Mouse (Mus musculus): ENCODE results near the gene Ntn3. TPM values are rescaled to one million over a fixed set of nuclear protein-coding genes. Genes with fewer than 3 reads are reported as not detected.

Gene Ntn3
- polyA plus RNA-seq, 1 experiment from 2014 or later: 0.29 TPM

- DNase-seq (ENCODE audit: low spot score): no peak
Measured at GRCm38 (mm10) chr17:24191481-24191880, 17.9 kb downstream of the Ntn3 start.

- DNase-seq (ENCODE audit: low spot score): no peak
Measured at GRCm38 (mm10) chr17:24190934-24191333, 18.4 kb downstream of the Ntn3 start.

- DNase-seq (ENCODE audit: low spot score): no peak
Measured at GRCm38 (mm10) chr17:24174259-24174658, 35.1 kb downstream of the Ntn3 start.

GRCm38 (mm10) chr17:24173423-24173822 is 35.9 kb downstream of the Ntn3 start:
- peak; percentile 81 for DNase-seq (ENCODE audit: low spot score)

GRCm38 (mm10) chr17:24171738-24172137 is 37.6 kb downstream of the Ntn3 start:
- DNase-seq (ENCODE audit: low spot score): no peak

GRCm38 (mm10) chr17:24170729-24171128 is 38.6 kb downstream of the Ntn3 start:
- no peak for DNase-seq (ENCODE audit: low spot score)

- DNase-seq (ENCODE audit: low spot score): no peak
Measured at GRCm38 (mm10) chr17:24170125-24170524, 39.2 kb downstream of the Ntn3 start.

- peak; percentile 96 for DNase-seq (ENCODE audit: low spot score)
Measured at GRCm38 (mm10) chr17:24169317-24170065, 39.8 kb downstream of the Ntn3 start, which contains the start of gene Atp6v0c. TSS of gene Atp6v0c (minus strand) at chr17:24169702.

- peak; percentile 82 for DNase-seq (ENCODE audit: low spot score)
Measured at GRCm38 (mm10) chr17:24168590-24169277, 40.6 kb downstream of the Ntn3 start.

GRCm38 (mm10) chr17:24167891-24168505 is 41.3 kb downstream of the Ntn3 start:
- DNase-seq (ENCODE audit: low spot score): no peak

- DNase-seq (ENCODE audit: low spot score): no peak
Measured at GRCm38 (mm10) chr17:24167120-24167519, 42.2 kb downstream of the Ntn3 start.

GRCm38 (mm10) chr17:24164566-24165259 is 44.6 kb downstream of the Ntn3 start:
- no peak for DNase-seq (ENCODE audit: low spot score)

- DNase-seq (ENCODE audit: low spot score): peak; percentile 95
Measured at GRCm38 (mm10) chr17:24163176-24163962, 46.0 kb downstream of the Ntn3 start, which contains the start of gene Amdhd2. TSS of gene Amdhd2 (minus strand) at chr17:24163766.

GRCm38 (mm10) chr17:24162584-24163175 is 46.7 kb downstream of the Ntn3 start:
- peak; percentile 17 for DNase-seq (ENCODE audit: low spot score)

- no peak for DNase-seq (ENCODE audit: low spot score)
Measured at GRCm38 (mm10) chr17:24161466-24161865, 47.9 kb downstream of the Ntn3 start.

GRCm38 (mm10) chr17:24157526-24157925 is 51.8 kb downstream of the Ntn3 start:
- DNase-seq (ENCODE audit: low spot score): no peak

- DNase-seq (ENCODE audit: low spot score): no peak
Measured at GRCm38 (mm10) chr17:24157121-24157520, 52.2 kb downstream of the Ntn3 start.

GRCm38 (mm10) chr17:24156394-24156793 is 52.9 kb downstream of the Ntn3 start:
- DNase-seq (ENCODE audit: low spot score): no peak

- DNase-seq (ENCODE audit: low spot score): no peak
Measured at GRCm38 (mm10) chr17:24155742-24156141, 53.6 kb downstream of the Ntn3 start.

- DNase-seq (ENCODE audit: low spot score): no peak
Measured at GRCm38 (mm10) chr17:24154463-24154862, 54.9 kb downstream of the Ntn3 start.

Data from thymus, postnatal 0 days (tissue).